Mouse (Mus musculus) erythroblast, embryonic 14.5 days (primary cell): ENCODE results near the gene Tmem45b.

Experiments used
- GATA1 ChIP-seq: IDR thresholded peaks from 2 replicates; pipeline ENCODE4 v1.6.1; 2012; ENCODE audit warnings: low read length, inconsistent platforms, mixed read lengths
- TAL1 ChIP-seq: IDR thresholded peaks from 3 replicates; pipeline ENCODE4 v1.6.1; 2012; ENCODE audit warnings: low read length, inconsistent platforms, mixed read lengths

DNA sequence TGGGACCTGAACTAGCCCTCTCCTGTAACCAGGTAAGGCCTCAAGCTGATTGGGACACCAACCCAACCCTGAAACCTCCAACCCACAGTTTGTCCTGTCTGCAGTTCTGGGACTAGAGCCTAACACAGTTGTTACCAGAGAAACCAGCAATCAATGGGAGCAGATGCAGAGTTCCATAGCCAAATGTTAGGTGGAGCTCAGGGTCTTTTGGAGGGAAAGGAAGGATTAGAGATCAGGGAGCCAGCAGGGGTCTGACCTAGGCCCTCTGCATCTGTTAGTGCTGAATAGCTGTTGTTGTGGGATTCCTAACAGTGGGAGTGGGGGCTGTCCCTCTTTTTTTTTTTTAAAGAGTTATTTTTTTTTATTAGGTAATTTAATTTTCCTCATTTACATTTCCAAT lies 87.6 kb downstream of the Tmem45b start:
- TF ChIP-seq TAL1 (no peak), GATA1 (no peak)
